ENCODE assay signal across 10 mouse cellular contexts in genomic region chr7:16895511-16895910, GRCm38 (mm10). TPM values are rescaled to one million over a fixed set of nuclear protein-coding genes. Genes with fewer than 3 reads are reported as not detected.
DNase-seq lines count a peak whose midpoint lies in the region; ATAC-seq and TF ChIP-seq lines count a peak whose summit lies in the region.
"Had no signal": no experiment of that assay in that cellular context is flagged by ENCODE, and none has a peak within 500 bp of the region (broad histone marks: within the 10 kb centered on the region; RNA-seq: fewer than 3 reads in every experiment).

No protein-coding gene starts in this region.

- H3K9me3 ChIP-seq in kidney, embryonic 15.5 days (replicated peaks) = no peaks in the 10 kb centered on the region
- H3K9me3 ChIP-seq in embryonic facial prominence, embryonic 15.5 days (replicated peaks) = no peaks in the 10 kb centered on the region
- no peaks in the 10 kb centered on the region for H3K9me3 ChIP-seq in intestine, embryonic 15.5 days
- no peaks in the 10 kb centered on the region for H3K9me3 ChIP-seq in midbrain, embryonic 16.5 days (replicated peaks; ENCODE audit: control insufficient read depth, low read length, poor library complexity, severe bottlenecking)
- H3K9me3 ChIP-seq: G1E had no signal

- peaks cover 46% of the 10 kb centered on the region for H3K4me1 ChIP-seq in kidney, embryonic 15.5 days
- no peaks in the 10 kb centered on the region for H3K4me1 ChIP-seq in kidney, adult 2 months (ENCODE audit: control insufficient read depth, insufficient read depth, low read length)
- H3K4me1 ChIP-seq in embryonic facial prominence, embryonic 15.5 days = peaks cover 64% of the 10 kb centered on the region
- peaks cover 38% of the 10 kb centered on the region for H3K4me1 ChIP-seq in intestine, embryonic 15.5 days (replicated peaks)
- peaks cover 20% of the 10 kb centered on the region for H3K4me1 ChIP-seq in midbrain, embryonic 16.5 days (ENCODE audit: control insufficient read depth, insufficient read depth, low read length)

- 25% methylated on average over 10 of the region's 10 CpGs for WGBS in kidney, embryonic 15.5 days
- 37% methylated on average over 10 of the region's 10 CpGs for WGBS in kidney, adult 2 months
- 32% methylated on average over 10 of the region's 10 CpGs for WGBS in embryonic facial prominence, embryonic 15.5 days
- WGBS in intestine, embryonic 15.5 days = 24% methylated on average over 10 of the region's 10 CpGs
- 27% methylated on average over 10 of the region's 10 CpGs for WGBS in midbrain, embryonic 16.5 days

- no peak overlapping the region for H3K27ac ChIP-seq in kidney, embryonic 15.5 days
- no peak overlapping the region for H3K27ac ChIP-seq in kidney, adult 2 months (ENCODE audit: insufficient read depth, low read depth, low read length)
- no peak overlapping the region for H3K27ac ChIP-seq in embryonic facial prominence, embryonic 15.5 days (replicated peaks)
- H3K27ac ChIP-seq in intestine, embryonic 15.5 days = 0 out of 2 replicates have a peak overlapping the region, but pooled peaks have one; percentile 15
- no peak overlapping the region for H3K27ac ChIP-seq in midbrain, embryonic 16.5 days (ENCODE audit: low read length)

- H3K27me3 ChIP-seq in kidney, embryonic 15.5 days = peaks cover 27% of the 10 kb centered on the region
- no peaks in the 10 kb centered on the region; the same call in 1 of the 2 replicates for H3K27me3 ChIP-seq in kidney, adult 2 months (replicated peaks; ENCODE audit: control insufficient read depth, insufficient read depth, low read length)
- H3K27me3 ChIP-seq in embryonic facial prominence, embryonic 15.5 days = peaks cover 8% of the 10 kb centered on the region
- peaks cover 16% of the 10 kb centered on the region for H3K27me3 ChIP-seq in intestine, embryonic 15.5 days (replicated peaks)
- H3K27me3 ChIP-seq in midbrain, embryonic 16.5 days (ENCODE audit: control insufficient read depth, insufficient read depth, low read depth, low read length) = no peaks in the 10 kb centered on the region; the same call in 1 of the 2 replicates

- no peak for TF ChIP-seq CTCF in kidney, adult 2 months (conservative IDR thresholded peaks at IDR 0.05; ENCODE audit: insufficient read depth, insufficient read length, low read depth, low read length)

- no peak for DNase-seq in kidney, adult 2 months
- DNase-seq in thymus, postnatal 25 days = no peak
- no peak for DNase-seq in cerebellum, postnatal 36 days
- DNase-seq in spleen, adult 18-20 months = no peak
- DNase-seq: layer of hippocampus, adult 9-11 months had no signal

- H3K36me3 ChIP-seq in kidney, embryonic 15.5 days = no peaks in the 10 kb centered on the region
- H3K36me3 ChIP-seq in kidney, adult 2 months (ENCODE audit: control insufficient read depth, insufficient read depth, low read length) = no peaks in the 10 kb centered on the region
- H3K36me3 ChIP-seq in embryonic facial prominence, embryonic 15.5 days = no peaks in the 10 kb centered on the region
- no peaks in the 10 kb centered on the region for H3K36me3 ChIP-seq in intestine, embryonic 15.5 days
- H3K36me3 ChIP-seq in midbrain, embryonic 16.5 days (ENCODE audit: control insufficient read depth, insufficient read depth, low read length) = no peaks in the 10 kb centered on the region
- H3K36me3 ChIP-seq: G1E had no signal

- no peak for TF ChIP-seq POLR2A in kidney, adult 2 months (IDR thresholded peaks at IDR 0.05; ENCODE audit: low read depth, low read length)

- H3K9ac ChIP-seq in kidney, embryonic 15.5 days = no peak overlapping the region
- no peak overlapping the region for H3K9ac ChIP-seq in embryonic facial prominence, embryonic 15.5 days
- no peak overlapping the region for H3K9ac ChIP-seq in intestine, embryonic 15.5 days
- H3K9ac ChIP-seq in midbrain, embryonic 16.5 days (ENCODE audit: low read depth, low read length) = no peak overlapping the region

- H3K4me3 ChIP-seq in kidney, embryonic 15.5 days (replicated peaks) = peak overlapping the region; percentile 26; the same call in 1 of the 2 replicates
- H3K4me3 ChIP-seq in kidney, adult 2 months (ENCODE audit: insufficient read depth, low read depth, low read length) = no peak overlapping the region
- H3K4me3 ChIP-seq in embryonic facial prominence, embryonic 15.5 days (replicated peaks) = peak overlapping the region; percentile 20
- H3K4me3 ChIP-seq in intestine, embryonic 15.5 days (replicated peaks) = peak overlapping the region; percentile 17
- H3K4me3 ChIP-seq in midbrain, embryonic 16.5 days (ENCODE audit: low read depth, low read length) = peak overlapping the region; percentile 21; the same call in 1 of the 2 replicates

- ATAC-seq in kidney, embryonic 15.5 days (replicated peaks; ENCODE audit: low FRiP score) = no peak
- ATAC-seq in embryonic facial prominence, embryonic 15.5 days (ENCODE audit: insufficient number of reproducible peaks, low FRiP score, low TSS enrichment, low read depth) = no peak
- no peak for ATAC-seq in intestine, embryonic 15.5 days
- no peak for ATAC-seq in midbrain, embryonic 16.5 days

- peak overlapping the region; percentile 60 for H3K4me2 ChIP-seq in kidney, embryonic 15.5 days
- H3K4me2 ChIP-seq in embryonic facial prominence, embryonic 15.5 days (replicated peaks) = peak overlapping the region; percentile 40
- peak overlapping the region; percentile 61 for H3K4me2 ChIP-seq in intestine, embryonic 15.5 days (replicated peaks)
- H3K4me2 ChIP-seq in midbrain, embryonic 16.5 days (ENCODE audit: low read length) = peak overlapping the region; percentile 56

RNA-seq across cellular contexts. Expression of gene Gng8, which starts 3.9 kb away (rescaled TPM):
- 6.8 and 7.8 TPM in 2 replicates for polyA plus RNA-seq in kidney, embryonic 15.5 days (2015; fragmentation: Nextera tagmentation; extraction: Ambion mirVana)
- 3.6 and 3.7 TPM in 2 replicates for polyA plus RNA-seq in kidney, adult 2 months (2012; rRNA removed)
- 27.8 and 36.3 TPM in 2 replicates for polyA plus RNA-seq in embryonic facial prominence, embryonic 15.5 days (2015; fragmentation: Nextera tagmentation; extraction: Ambion mirVana)
- 7.4 and 8.3 TPM in 2 replicates for polyA plus RNA-seq in intestine, embryonic 15.5 days (2015; fragmentation: Nextera tagmentation; extraction: Ambion mirVana)
- polyA plus RNA-seq in midbrain, embryonic 16.5 days (2015; fragmentation: Nextera tagmentation; extraction: Ambion mirVana) = 14.0 and 49.2 TPM in 2 replicates
- polyA plus RNA-seq: G1E had no signal

RNA-seq across cellular contexts. Expression of gene Ptgir, which starts 10.8 kb away (rescaled TPM):
- polyA plus RNA-seq in kidney, embryonic 15.5 days (2015; fragmentation: Nextera tagmentation; extraction: Ambion mirVana) = 1.5 and 2.1 TPM in 2 replicates
- polyA plus RNA-seq in kidney, adult 2 months (2012; rRNA removed) = 4.0 and 5.0 TPM in 2 replicates
- polyA plus RNA-seq in embryonic facial prominence, embryonic 15.5 days (2015; fragmentation: Nextera tagmentation; extraction: Ambion mirVana) = 2.5 and 3.1 TPM in 2 replicates
- 2.8 and 3.0 TPM in 2 replicates for polyA plus RNA-seq in intestine, embryonic 15.5 days (2015; fragmentation: Nextera tagmentation; extraction: Ambion mirVana)
- polyA plus RNA-seq in midbrain, embryonic 16.5 days (2015; fragmentation: Nextera tagmentation; extraction: Ambion mirVana) = 0.22 and 0.23 TPM in 2 replicates

RNA-seq across cellular contexts. Expression of gene Dact3, which starts 20.4 kb away (rescaled TPM):
- polyA plus RNA-seq in kidney, embryonic 15.5 days (2015; fragmentation: Nextera tagmentation; extraction: Ambion mirVana) = 2.6 TPM in 2 replicates
- polyA plus RNA-seq in kidney, adult 2 months (2012; rRNA removed) = 5.5 and 7.5 TPM in 2 replicates
- polyA plus RNA-seq in embryonic facial prominence, embryonic 15.5 days (2015; fragmentation: Nextera tagmentation; extraction: Ambion mirVana) = 5.4 and 6.3 TPM in 2 replicates
- polyA plus RNA-seq in intestine, embryonic 15.5 days (2015; fragmentation: Nextera tagmentation; extraction: Ambion mirVana) = 3.1 and 3.2 TPM in 2 replicates
- polyA plus RNA-seq in midbrain, embryonic 16.5 days (2015; fragmentation: Nextera tagmentation; extraction: Ambion mirVana) = 2.6 and 3.0 TPM in 2 replicates

RNA-seq across cellular contexts. Expression of gene Calm3, which starts 28.4 kb away (rescaled TPM):
- polyA plus RNA-seq in kidney, embryonic 15.5 days (2015; fragmentation: Nextera tagmentation; extraction: Ambion mirVana) = 116 and 124 TPM in 2 replicates
- 305 and 325 TPM in 2 replicates for polyA plus RNA-seq in kidney, adult 2 months (2012; rRNA removed)
- polyA plus RNA-seq in embryonic facial prominence, embryonic 15.5 days (2015; fragmentation: Nextera tagmentation; extraction: Ambion mirVana) = 117 and 138 TPM in 2 replicates
- polyA plus RNA-seq in intestine, embryonic 15.5 days (2015; fragmentation: Nextera tagmentation; extraction: Ambion mirVana) = 137 and 140 TPM in 2 replicates
- 405 and 443 TPM in 2 replicates for polyA plus RNA-seq in midbrain, embryonic 16.5 days (2015; fragmentation: Nextera tagmentation; extraction: Ambion mirVana)

RNA-seq across cellular contexts. Expression of gene Pnmal2, which starts 49.0 kb away (rescaled TPM):
- 7.7 and 9.2 TPM in 2 replicates for polyA plus RNA-seq in kidney, embryonic 15.5 days (2015; fragmentation: Nextera tagmentation; extraction: Ambion mirVana)
- polyA plus RNA-seq in kidney, adult 2 months (2012; rRNA removed) = 3.6 and 4.0 TPM in 2 replicates
- 22.4 and 26.0 TPM in 2 replicates for polyA plus RNA-seq in embryonic facial prominence, embryonic 15.5 days (2015; fragmentation: Nextera tagmentation; extraction: Ambion mirVana)
- 8.1 and 8.3 TPM in 2 replicates for polyA plus RNA-seq in intestine, embryonic 15.5 days (2015; fragmentation: Nextera tagmentation; extraction: Ambion mirVana)
- polyA plus RNA-seq in midbrain, embryonic 16.5 days (2015; fragmentation: Nextera tagmentation; extraction: Ambion mirVana) = 186 and 206 TPM in 2 replicates
- polyA plus RNA-seq: G1E had no signal
